Mouse (Mus musculus): ENCODE data around the gene Rab17. TPM values are rescaled to one million over a fixed set of nuclear protein-coding genes. Genes with fewer than 3 reads are reported as not detected.
A peak's percentile ranks its signal among the peaks of the same experiment; 100 is the strongest.

The Rab17 gene
- not detected in 2 replicates for polyA plus RNA-seq (2015; fragmentation: Nextera tagmentation; extraction: Ambion mirVana)

GRCm38 (mm10) chr1:90969347-90969784, at the start of gene Rab17:
Gene Rab17 (minus strand): TSS chr1:90969661.
- WGBS: 51% methylated on average over 9 of the region's 9 CpGs

DNA sequence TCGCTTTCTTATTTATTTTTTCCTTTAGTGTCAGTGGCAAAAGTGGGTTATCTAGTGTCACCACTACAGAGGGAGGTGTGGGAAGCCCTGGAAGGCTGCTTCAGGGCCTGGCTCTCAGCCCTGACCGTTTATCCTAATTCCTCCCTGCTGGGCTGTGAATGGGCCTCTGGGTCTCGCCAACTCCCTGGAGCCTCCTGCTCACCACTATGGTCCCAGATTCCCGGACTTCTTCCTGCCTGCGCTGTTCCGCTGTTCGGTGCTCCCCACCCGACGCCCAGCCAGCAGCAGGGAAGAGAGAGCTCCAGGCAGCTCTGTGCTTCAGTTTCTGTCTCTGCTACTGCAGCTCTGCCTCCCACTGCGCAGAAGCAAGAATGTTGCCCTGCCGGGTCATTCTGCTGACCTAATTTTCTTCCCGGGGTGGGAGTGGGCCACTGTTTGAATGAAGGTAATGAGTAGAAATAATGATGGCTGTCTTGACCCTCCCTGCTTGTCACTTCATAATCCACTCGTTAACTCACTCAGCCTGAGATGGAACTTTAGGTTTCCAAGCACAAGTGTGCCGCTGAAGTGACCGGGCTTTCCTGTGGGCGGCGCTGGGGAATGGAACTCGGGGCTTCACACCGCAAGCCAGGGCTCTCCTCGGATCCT, 47.8 kb upstream of the Rab17 start:
- H3K27ac ChIP-seq: no peak overlapping the region; the same call in 1 of the 2 replicates
- no peaks in the 10 kb centered on the region for H3K27me3 ChIP-seq
- H3K4me2 ChIP-seq: peak overlapping the region; percentile 35
- 6% methylated on average over 20 of the region's 20 CpGs for WGBS
- H3K9me3 ChIP-seq (replicated peaks): no peaks in the 10 kb centered on the region
- no peaks in the 10 kb centered on the region for H3K36me3 ChIP-seq (ENCODE audit: poor library complexity, severe bottlenecking)
- peak overlapping the region; percentile 45; the same call in 1 of the 2 replicates for H3K9ac ChIP-seq
- H3K4me3 ChIP-seq: no peak overlapping the region
- H3K4me1 ChIP-seq: peaks cover 12% of the 10 kb centered on the region
- ATAC-seq: 0 out of 2 replicates have a peak, but pooled peaks have one; percentile 21

More at GRCm38 (mm10) chr1:90969347-90969784, at the start of gene Rab17:
- ATAC-seq: no peak
- Histone ChIP-seq H3K27me3 (no peaks in the 10 kb centered on the region), H3K4me1 (peaks cover 23% of the 10 kb centered on the region), H3K27ac (no peak within 1 kb of the TSS), H3K9ac (no peak within 1 kb of the TSS), H3K9me3 (replicated peaks) (no peaks in the 10 kb centered on the region), H3K4me2 (no peak within 1 kb of the TSS), H3K4me3 (no peak within 1 kb of the TSS), H3K36me3 (ENCODE audit: poor library complexity, severe bottlenecking) (no peaks in the 10 kb centered on the region)

- H3K36me3 ChIP-seq (ENCODE audit: poor library complexity, severe bottlenecking): no peaks in the 10 kb centered on the region
- no peaks in the 10 kb centered on the region for H3K27me3 ChIP-seq
- H3K9ac ChIP-seq: no peak overlapping the region
- H3K27ac ChIP-seq: no peak overlapping the region
- ATAC-seq: no peak
- H3K4me1 ChIP-seq: peaks cover 12% of the 10 kb centered on the region
- 64% methylated on average over 7 of the region's 7 CpGs for WGBS
- no peaks in the 10 kb centered on the region for H3K9me3 ChIP-seq (replicated peaks)
- no peak overlapping the region for H3K4me2 ChIP-seq
- H3K4me3 ChIP-seq: no peak overlapping the region
These were observed 46.1 kb upstream of the Rab17 start for GRCm38 (mm10) chr1:91015571-91015970.

GRCm38 (mm10) chr1:91013803-91014202, 44.3 kb upstream of the Rab17 start:
- 78% methylated on average over 3 of the region's 3 CpGs for WGBS
- H3K4me1 ChIP-seq: peaks cover 12% of the 10 kb centered on the region
- H3K27ac ChIP-seq: no peak overlapping the region
- no peaks in the 10 kb centered on the region for H3K27me3 ChIP-seq
- H3K36me3 ChIP-seq (ENCODE audit: poor library complexity, severe bottlenecking): no peaks in the 10 kb centered on the region
- H3K9me3 ChIP-seq (replicated peaks): no peaks in the 10 kb centered on the region
- H3K9ac ChIP-seq: no peak overlapping the region
- H3K4me3 ChIP-seq: no peak overlapping the region
- no peak for ATAC-seq
- no peak overlapping the region for H3K4me2 ChIP-seq

GRCm38 (mm10) chr1:91011336-91011735, 41.9 kb upstream of the Rab17 start:
- no peak overlapping the region for H3K27ac ChIP-seq
- H3K9ac ChIP-seq: no peak overlapping the region
- H3K36me3 ChIP-seq (ENCODE audit: poor library complexity, severe bottlenecking): no peaks in the 10 kb centered on the region
- whole genome bisulfite sequencing: 76% methylated on average over 3 of the region's 3 CpGs
- no peaks in the 10 kb centered on the region for H3K27me3 ChIP-seq
- H3K4me2 ChIP-seq: no peak overlapping the region
- H3K4me3 ChIP-seq: no peak overlapping the region
- H3K9me3 ChIP-seq (replicated peaks): no peaks in the 10 kb centered on the region
- no peak for ATAC-seq
- no peaks in the 10 kb centered on the region for H3K4me1 ChIP-seq

GRCm38 (mm10) chr1:91010716-91011115, 41.3 kb upstream of the Rab17 start:
- H3K4me2 ChIP-seq: no peak overlapping the region
- no peaks in the 10 kb centered on the region for H3K36me3 ChIP-seq (ENCODE audit: poor library complexity, severe bottlenecking)
- no peak overlapping the region for H3K9ac ChIP-seq
- H3K27ac ChIP-seq: no peak overlapping the region
- H3K4me1 ChIP-seq: no peaks in the 10 kb centered on the region
- no peaks in the 10 kb centered on the region for H3K27me3 ChIP-seq
- H3K4me3 ChIP-seq: no peak overlapping the region
- no peak for ATAC-seq
- H3K9me3 ChIP-seq (replicated peaks): no peaks in the 10 kb centered on the region
- 92% methylated on average over 2 of the region's 2 CpGs for WGBS

DNA sequence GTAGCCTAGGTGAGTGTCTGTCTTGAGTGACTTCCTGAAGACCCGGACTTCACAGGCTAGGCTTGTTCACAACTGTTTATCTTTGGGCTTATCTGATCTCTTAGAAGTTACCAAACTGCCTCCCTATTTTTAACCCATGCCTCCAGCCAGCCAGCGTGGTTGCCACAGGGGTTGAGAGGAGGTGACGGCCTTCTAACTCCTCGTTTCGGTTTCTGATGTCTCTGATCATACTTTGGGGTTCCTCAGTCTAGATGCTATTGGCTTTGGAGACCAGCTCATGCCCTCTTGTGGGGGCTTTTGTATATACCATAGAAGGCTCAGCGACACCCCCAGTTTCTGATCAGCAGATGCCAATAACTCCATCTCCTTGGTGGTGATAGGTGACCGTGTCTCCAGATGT, 40.8 kb upstream of the Rab17 start:
- Histone ChIP-seq H3K4me1 (no peaks in the 10 kb centered on the region), H3K4me3 (no peak overlapping the region), H3K27ac (no peak overlapping the region), H3K9me3 (replicated peaks) (no peaks in the 10 kb centered on the region), H3K4me2 (no peak overlapping the region), H3K27me3 (no peaks in the 10 kb centered on the region), H3K9ac (no peak overlapping the region), H3K36me3 (ENCODE audit: poor library complexity, severe bottlenecking) (no peaks in the 10 kb centered on the region)
- WGBS: 92% methylated on average over 7 of the region's 7 CpGs
- no peak for ATAC-seq

DNA sequence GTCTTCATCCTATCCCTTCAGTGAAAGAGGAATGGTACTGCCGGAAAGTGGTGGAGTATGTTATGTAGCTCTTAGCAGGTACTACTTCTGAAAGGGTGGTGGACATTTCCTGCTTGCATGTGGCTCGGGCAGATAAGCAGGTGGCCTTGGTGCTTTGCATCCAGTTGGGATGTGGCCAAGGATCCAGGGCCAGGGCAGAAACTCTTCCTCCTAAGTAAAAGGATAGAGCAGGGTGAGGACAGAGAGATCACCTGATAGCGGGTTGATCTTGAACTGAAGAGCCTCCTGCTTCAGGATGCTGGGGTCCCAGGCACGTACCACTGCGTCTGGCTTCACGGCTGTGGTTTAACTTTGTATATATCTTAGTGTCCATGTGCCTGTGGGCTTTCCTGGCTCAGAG, 39.8 kb upstream of the Rab17 start:
- Histone ChIP-seq H3K36me3 (ENCODE audit: poor library complexity, severe bottlenecking) (no peaks in the 10 kb centered on the region), H3K9ac (no peak overlapping the region), H3K4me1 (no peaks in the 10 kb centered on the region), H3K4me3 (no peak overlapping the region), H3K4me2 (no peak overlapping the region), H3K9me3 (replicated peaks) (no peaks in the 10 kb centered on the region), H3K27ac (no peak overlapping the region), H3K27me3 (no peaks in the 10 kb centered on the region)
- ATAC-seq: no peak
- 94% methylated on average over 6 of the region's 6 CpGs for WGBS

DNA sequence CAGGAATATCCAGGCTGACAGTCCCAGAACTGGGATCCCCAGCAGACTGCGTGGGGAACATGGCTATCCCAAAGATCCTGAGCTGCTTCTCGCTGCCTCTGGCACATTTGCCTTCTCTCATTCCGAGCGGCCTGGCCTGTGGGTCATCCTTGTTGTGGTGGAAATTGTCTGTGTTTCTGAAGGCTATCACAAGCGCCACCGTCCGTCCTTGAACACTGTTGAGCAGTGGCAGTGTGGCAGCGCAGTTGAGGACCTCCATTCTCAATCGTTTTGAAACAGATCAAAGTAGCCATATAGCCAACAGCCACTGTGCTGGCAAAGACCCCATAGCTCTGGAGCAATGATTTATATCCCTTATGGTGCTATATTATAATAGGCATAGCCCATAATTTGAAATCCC, 39.3 kb upstream of the Rab17 start:
- Histone ChIP-seq H3K27me3 (no peaks in the 10 kb centered on the region), H3K36me3 (ENCODE audit: poor library complexity, severe bottlenecking) (no peaks in the 10 kb centered on the region), H3K4me2 (no peak overlapping the region), H3K9me3 (replicated peaks) (no peaks in the 10 kb centered on the region), H3K4me1 (no peaks in the 10 kb centered on the region), H3K4me3 (no peak overlapping the region), H3K9ac (no peak overlapping the region), H3K27ac (no peak overlapping the region)
- no peak for ATAC-seq
- 90% methylated on average over 9 of the region's 9 CpGs for WGBS

DNA sequence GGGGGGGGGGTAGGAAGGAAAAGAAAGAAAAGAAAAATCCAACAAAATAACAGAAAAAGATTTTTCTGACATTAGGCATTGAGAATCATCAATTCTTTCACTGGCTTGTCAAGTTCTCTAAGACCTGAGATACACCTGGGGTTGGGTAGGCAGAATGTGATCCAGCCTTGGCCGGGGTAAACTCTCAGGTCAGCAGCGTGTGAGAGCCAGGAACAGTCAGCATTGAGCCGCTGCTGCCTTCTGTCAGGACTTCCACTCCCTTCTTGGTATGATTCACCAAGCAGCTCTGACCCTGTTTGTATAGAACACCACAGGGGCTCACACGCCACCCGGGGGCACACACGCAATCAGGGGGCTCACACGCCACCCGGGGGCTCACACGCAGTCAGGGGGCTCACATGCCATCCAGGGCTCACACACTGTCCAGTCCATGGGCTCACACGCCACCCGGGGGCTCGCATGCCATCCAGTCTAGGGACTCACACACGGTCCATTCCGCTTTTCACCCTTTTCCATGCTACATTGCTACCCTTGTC, 38.8 kb upstream of the Rab17 start:
- Histone ChIP-seq H3K9me3 (replicated peaks) (no peaks in the 10 kb centered on the region), H3K36me3 (ENCODE audit: poor library complexity, severe bottlenecking) (no peaks in the 10 kb centered on the region), H3K4me3 (no peak overlapping the region), H3K4me1 (no peaks in the 10 kb centered on the region), H3K27me3 (no peaks in the 10 kb centered on the region), H3K4me2 (no peak overlapping the region), H3K9ac (no peak overlapping the region), H3K27ac (no peak overlapping the region)
- no peak for ATAC-seq
- WGBS: 93% methylated on average over 14 of the region's 14 CpGs

DNA sequence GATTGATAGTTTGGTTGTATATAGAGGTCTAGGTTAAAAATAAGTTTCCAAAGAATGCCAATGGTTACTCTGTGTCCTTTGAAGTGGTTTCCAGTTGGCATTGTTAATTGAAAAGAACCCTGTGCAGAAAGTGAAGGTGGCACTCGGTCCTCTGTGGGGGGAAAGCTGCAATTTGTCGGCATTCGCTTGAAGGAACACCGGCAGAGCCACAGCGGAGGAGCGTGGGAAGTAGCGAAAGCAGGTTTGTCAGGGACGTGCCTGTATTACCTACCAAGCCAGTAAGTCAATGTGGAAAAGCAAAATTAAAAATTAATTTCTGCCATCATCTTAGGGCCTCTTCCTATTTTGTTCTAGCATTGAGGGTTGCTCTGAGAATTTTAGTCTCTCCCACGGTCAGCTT, 37.2 kb upstream of the Rab17 start:
- WGBS: 86% methylated on average over 9 of the region's 9 CpGs
- Histone ChIP-seq H3K27me3 (0 out of 2 replicates have a peak, but pooled peaks cover under 1% of the 10 kb centered on the region), H3K27ac (no peak overlapping the region), H3K4me1 (no peaks in the 10 kb centered on the region), H3K9ac (no peak overlapping the region), H3K36me3 (ENCODE audit: poor library complexity, severe bottlenecking) (no peaks in the 10 kb centered on the region), H3K4me2 (no peak overlapping the region), H3K9me3 (replicated peaks) (no peaks in the 10 kb centered on the region), H3K4me3 (no peak overlapping the region)
- ATAC-seq: no peak

GRCm38 (mm10) chr1:91006037-91006436, 36.6 kb upstream of the Rab17 start:
- Histone ChIP-seq H3K9ac (no peak overlapping the region), H3K27ac (no peak overlapping the region), H3K9me3 (replicated peaks) (no peaks in the 10 kb centered on the region), H3K4me1 (no peaks in the 10 kb centered on the region), H3K4me3 (no peak overlapping the region), H3K36me3 (ENCODE audit: poor library complexity, severe bottlenecking) (no peaks in the 10 kb centered on the region), H3K4me2 (no peak overlapping the region), H3K27me3 (0 out of 2 replicates have a peak, but pooled peaks cover 3% of the 10 kb centered on the region)
- 85% methylated on average over 5 of the region's 5 CpGs for WGBS
- no peak for ATAC-seq
